Mouse (Mus musculus) stomach, postnatal 0 days (tissue): ENCODE measurements around the gene Supt20.

Experiments used
- CTCF ChIP-seq: IDR thresholded peaks from 2 replicates; pipeline ENCODE4 v1.5.1; 2016; ENCODE audit warnings: antibody characterized with exemption, low read depth, mild to moderate bottlenecking, moderate library complexity
- EP300 ChIP-seq: optimal IDR thresholded peaks from 2 replicates; pipeline ENCODE3; 2016; ENCODE audit warnings: antibody characterized with exemption

DNA sequence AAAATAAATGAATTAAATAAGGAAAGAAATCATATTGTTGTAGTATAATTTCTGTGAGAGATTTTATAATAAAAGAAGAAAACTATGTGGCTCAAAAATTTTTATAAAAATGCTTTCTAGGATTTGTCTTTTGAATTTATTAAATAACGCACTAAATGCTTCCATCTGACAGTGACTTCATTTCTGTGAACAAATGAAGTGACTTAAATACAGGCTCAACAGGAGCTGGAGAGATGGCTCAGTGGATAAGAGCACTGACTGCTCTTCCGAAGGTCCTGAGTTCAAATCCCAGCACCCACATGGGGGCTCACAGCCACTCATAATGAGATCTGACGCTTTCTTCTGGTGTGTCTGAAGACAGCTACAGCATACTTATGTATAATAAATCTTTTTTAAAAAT, 7.4 kb upstream of the Supt20 start:
- TF ChIP-seq CTCF (no peak), EP300 (no peak)
